Mouse (Mus musculus) ovary, postnatal 10 days (tissue): ENCODE measurements around the gene Atp6v0d1.

Experiments
- DNase-seq: peaks from one replicate; pipeline ENCODE4 v3.0.0; 2022; ENCODE audit warnings: low spot score

The Atp6v0d1 gene

DNA sequence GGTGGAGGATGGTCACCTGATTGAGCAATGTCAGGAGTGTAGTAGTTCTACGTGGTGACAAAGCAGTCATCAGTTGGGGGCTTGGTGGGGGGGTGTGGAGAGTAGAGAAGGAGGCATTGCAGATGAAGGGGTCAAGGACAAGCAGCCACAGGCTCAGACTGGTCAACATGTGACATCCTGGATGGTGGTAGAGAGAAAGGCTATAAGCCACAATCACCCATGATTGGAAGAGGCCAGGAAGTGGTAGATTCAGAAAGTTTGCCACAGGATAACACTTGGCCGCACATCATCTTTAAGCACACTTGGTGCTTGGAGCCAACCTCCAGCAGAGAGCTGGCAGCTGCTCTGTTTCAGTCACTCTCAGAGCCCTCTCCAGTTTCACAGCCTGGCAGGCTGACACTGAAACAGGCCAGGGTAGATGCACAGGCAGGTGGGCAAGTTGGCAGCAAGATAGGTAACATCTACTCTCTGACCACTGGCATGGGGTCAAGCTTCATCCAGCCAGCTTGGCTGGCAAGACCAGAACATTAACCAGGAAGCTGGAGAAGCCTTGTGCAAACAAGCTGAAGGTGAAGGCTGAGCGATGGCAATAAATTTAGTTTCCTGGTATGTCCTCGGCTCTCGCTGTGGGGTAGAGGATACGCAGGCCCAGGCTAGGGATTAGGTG, 28.7 kb downstream of the Atp6v0d1 start:
- no peak for DNase-seq

GRCm38 (mm10) chr8:105536546-105536945, 29.3 kb downstream of the Atp6v0d1 start:
- DNase-seq = no peak

- DNase-seq = peak; percentile 64
These were observed 31.9 kb downstream of the Atp6v0d1 start for GRCm38 (mm10) chr8:105533892-105534329.

DNA sequence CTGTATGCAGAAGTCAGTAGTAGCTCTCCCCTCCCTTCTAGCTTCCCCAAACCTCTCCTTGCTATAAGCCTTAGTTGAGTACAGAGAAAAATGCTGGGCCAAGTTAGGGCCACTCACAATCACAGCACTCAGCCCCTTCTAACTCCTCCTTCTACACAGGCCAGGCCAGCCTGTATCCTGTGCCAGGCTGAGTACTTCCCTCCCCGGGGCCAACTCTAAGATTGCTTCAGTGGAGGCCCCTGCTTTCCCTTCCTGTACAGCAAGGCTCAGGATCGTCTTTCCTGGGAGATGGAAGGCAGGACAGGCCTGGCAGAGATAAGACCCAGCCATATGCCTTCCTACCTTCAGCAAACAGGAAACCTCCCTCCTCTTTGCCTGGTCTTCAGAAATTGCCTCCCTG, 32.4 kb downstream of the Atp6v0d1 start:
- no peak for DNase-seq

GRCm38 (mm10) chr8:105531774-105532173, 34.1 kb downstream of the Atp6v0d1 start:
- no peak for DNase-seq

DNA sequence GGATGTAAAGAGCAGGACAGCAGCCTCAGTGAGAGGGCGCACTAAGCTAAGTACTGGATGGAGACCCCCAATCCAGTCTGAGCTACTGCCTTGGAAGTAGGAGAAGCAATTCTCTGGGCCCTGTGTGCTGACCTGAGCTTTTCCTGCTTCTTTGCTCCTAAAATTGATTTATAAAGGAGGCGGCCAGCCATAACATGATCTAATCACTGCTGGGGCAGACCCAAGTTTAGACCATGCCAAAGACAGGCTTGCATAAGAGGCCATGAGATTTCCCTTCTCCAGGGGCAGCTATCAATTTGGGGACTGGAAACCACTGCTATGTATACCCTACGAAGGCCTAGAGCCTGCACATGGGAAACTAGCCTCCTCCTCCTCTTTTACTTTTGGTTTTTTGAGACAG, 36.6 kb downstream of the Atp6v0d1 start:
- DNase-seq = no peak

GRCm38 (mm10) chr8:105528206-105528605, 37.6 kb downstream of the Atp6v0d1 start:
- no peak for DNase-seq

- DNase-seq = no peak
These were observed 38.7 kb downstream of the Atp6v0d1 start for GRCm38 (mm10) chr8:105527110-105527509.

DNA sequence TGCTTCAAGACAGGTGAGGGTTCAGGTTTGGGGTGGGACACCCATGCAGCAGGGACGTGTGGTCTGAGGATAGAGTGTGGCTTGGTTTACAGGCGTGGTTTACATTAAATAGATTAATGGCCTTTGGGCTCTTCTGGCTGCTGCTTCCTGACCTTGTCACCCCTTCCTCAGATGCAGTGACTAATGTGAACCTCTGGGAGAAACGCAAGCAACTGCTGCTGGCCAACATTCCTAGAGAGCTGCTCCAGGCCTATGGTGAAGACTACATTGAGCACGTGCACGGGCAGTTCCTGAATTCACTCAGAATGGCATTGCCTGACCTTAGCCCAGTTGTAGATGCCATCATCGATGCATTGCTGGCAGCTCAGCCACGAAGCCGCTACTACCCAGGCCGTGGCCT, 43.0 kb downstream of the Atp6v0d1 start:
- DNase-seq = no peak

DNA sequence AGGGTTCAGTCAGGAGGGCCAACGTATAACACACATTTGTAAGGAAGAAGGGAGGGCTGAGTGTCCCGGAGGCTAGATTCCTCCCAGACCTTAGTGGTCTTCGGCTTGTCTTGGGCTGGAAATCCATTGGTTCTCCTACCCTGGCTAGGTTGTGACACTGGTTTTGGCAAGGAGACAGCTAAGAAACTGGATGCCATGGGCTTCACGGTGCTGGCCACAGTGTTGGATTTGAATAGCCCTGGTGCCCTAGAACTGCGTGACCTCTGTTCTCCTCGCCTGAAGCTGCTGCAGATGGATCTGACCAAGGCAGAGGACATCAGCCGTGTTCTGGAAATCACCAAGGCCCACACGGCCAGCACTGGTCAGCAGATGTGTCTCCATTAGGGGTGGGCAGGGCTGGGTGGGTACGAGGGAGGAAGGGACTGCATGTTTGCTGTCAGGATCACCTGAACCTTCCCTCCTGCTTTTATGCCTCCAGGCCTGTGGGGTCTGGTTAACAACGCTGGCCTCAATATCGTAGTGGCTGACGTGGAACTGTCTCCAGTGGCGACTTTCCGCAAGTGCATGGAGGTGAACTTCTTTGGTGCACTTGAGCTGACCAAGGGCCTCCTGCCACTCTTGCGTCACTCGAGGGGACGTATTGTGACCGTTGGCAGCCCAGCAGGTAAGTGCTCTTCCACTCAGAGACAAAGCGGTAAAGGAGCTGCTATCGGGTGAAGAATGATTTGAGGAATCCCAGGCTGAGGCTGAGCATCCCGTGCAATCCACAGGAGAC, 43.7 kb downstream of the Atp6v0d1 start:
- no peak for DNase-seq

- DNase-seq = no peak
These were observed 44.8 kb downstream of the Atp6v0d1 start for GRCm38 (mm10) chr8:105521061-105521460.

GRCm38 (mm10) chr8:105520521-105520920, 45.3 kb downstream of the Atp6v0d1 start:
- DNase-seq = no peak

- no peak for DNase-seq
These were observed 46.3 kb downstream of the Atp6v0d1 start for GRCm38 (mm10) chr8:105519591-105519990.

- no peak for DNase-seq
These were observed 47.2 kb downstream of the Atp6v0d1 start, which contains the start of gene Hsd11b2 for GRCm38 (mm10) chr8:105518436-105519313. Hsd11b2 (plus strand) TSS chr8:105518755.

GRCm38 (mm10) chr8:105517346-105517745, 48.5 kb downstream of the Atp6v0d1 start:
- DNase-seq = no peak

DNA sequence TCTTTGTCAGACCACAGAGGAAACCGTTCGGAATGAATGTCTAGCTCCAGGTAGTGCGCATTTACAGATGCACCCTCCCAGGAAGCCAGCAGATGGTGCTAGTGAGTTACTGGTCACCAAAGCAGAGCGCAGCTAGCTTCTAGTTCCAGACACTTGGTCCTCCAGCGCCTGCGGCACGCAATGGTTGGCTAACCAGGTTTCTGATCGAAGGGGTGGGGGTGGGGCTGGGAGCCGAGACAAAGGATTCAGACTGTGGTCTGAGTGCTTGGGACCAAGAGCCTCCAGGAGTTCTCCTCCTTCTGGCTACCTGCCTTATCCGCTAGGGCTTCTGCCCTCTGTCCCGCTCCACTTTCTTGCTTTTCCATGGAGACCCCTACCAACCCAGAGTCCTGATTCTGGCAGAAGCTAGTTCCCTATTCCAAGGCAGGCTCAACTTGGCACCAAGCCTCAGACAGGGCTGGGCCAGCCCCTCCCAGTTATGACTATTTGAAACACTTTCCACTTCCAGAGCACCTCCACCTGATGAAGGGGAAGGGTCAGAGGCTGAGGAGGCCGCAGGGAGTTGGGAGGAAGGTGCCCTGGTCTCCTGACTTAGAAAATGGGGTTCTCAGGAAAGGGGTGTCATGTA, 49.7 kb downstream of the Atp6v0d1 start:
- DNase-seq = peak; percentile 52

DNA sequence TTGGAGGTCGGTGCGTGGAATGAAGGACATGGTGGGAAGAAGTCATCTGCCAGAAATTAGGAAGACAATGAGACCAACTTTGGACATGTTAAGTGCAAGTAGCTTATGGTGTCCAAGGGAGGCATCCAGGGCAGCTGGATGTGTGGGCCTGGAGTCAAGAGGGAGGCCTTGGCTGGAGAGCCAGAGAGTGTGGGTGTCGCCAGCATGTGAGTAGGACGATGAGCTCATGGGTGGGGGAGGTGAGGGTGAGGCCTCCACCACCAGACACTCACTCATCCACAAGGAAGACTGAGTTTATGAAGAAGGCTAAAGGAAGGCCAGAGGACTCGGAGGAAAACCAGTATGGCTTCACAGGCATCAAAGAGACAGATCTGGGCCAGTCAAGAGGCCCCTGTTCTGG, 51.2 kb downstream of the Atp6v0d1 start:
- no peak for DNase-seq

DNA sequence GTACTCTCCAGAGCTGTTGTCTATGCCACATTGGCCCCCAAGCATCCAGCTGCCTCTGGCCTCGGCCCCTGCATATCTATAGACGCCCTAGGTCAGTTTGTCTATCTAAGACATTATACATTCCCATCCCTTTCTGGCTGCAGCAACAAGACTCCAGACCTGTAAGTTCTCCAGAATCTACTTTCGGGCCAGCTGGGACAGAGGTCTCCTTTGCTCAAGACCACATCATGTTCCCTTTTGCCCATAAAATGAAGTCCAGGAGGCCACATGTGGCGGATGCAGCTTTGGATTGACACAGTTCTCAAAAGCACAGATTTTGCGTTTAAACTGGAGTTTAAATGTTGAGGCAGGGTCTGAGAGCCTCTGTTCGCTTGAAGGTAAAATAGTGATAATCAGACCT, 51.7 kb downstream of the Atp6v0d1 start:
- no peak for DNase-seq

DNA sequence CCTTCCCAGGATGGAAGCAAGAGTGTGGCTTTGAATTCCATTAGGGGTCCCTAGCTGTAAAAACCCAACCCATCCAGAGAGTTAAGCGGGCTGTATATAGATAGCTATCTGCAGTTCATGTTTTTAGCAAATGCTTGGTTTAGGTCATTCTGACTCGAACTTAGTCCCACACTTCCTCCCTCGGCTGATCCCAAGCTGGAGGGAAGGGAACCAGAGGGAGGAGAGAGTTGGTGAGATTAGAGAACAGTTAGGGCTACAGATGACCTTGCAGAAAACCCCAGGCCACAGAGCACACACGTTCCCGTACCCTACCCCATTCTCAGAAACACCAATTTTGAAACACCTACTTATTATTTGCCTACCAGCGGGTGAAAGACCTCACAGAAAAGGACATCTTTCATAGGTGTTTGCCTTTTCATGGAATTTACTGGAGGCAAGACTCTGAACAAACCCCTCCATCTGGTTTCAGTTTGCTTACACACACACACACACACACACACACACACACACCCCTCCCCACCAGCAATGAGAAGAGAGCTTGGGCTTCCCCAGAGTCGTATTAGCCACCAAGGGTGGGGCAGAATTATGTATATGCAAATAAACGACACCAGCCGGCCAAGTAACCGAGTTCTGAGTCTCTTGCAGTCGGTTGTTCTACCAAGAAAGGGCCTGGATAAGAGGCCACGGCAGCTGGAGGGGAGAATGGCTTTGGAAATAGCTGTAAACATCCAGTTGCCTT, 55.7 kb downstream of the Atp6v0d1 start:
- no peak for DNase-seq

DNA sequence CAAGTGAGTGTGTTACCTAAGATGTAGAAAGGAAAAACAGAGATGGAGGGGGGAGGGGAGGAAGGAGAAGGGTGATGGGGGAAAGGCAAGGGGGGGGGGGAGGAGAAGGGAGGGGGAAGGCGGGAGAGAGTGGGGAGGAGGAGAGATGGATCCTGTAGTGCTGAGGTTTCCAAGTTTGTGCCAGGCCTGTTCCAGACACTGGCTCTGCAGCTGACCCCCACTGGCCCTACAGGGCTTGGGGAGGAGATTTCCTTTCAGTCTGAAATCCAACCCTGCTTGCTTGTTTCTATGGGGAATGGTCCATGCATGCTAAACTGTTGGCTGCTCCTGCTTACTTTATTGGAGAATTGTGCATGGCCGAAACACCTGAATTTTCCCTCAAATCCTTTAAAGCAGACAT, 57.1 kb downstream of the Atp6v0d1 start:
- DNase-seq = no peak

GRCm38 (mm10) chr8:105506977-105507376, 58.9 kb downstream of the Atp6v0d1 start:
- DNase-seq = no peak
